Mouse (Mus musculus): ENCODE measurements at regions not wholly inside any gene's neighbourhood (a gene's known extent, or its start where the extent isn't known, plus 50 kb on each side); places are given as distances from the start of the nearest gene placed in this dataset.

DNA sequence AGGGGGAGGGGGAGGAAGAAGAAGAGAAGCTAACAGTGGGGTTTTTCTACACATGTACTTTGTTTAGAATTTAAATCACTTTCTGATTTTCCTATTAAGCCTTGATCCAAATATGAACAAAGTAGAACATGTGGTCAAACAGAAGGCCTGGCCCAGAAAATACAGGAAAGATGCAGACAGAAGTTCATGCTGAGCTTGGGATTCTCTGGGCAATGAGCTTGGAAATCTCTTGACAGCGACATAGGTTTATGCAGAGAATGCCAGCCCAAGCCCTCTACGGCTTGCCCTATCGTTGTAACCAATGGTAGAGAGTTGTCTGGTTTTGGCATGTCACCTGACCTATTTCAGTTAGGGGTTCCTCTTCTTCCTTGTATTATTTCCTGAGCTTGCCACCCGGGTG is 141.0 kb upstream of the Spdye4c start:
- H3K9ac ChIP-seq (ENCODE audit: low read depth, low read length), result no peak overlapping the region
- no peaks in the 10 kb centered on the region for H3K36me3 ChIP-seq (ENCODE audit: insufficient read depth, low read length)
- H3K27me3 ChIP-seq (ENCODE audit: insufficient read depth, low read length), result no peaks in the 10 kb centered on the region
- WGBS, result 88% methylated on average over 4 of the region's 4 CpGs
- no peak overlapping the region for H3K27ac ChIP-seq
- H3K9me3 ChIP-seq (replicated peaks; ENCODE audit: low read length), result no peaks in the 10 kb centered on the region
- DNase-seq (ENCODE audit: low spot score), result no peak
- no peaks in the 10 kb centered on the region for H3K4me1 ChIP-seq (replicated peaks; ENCODE audit: insufficient read depth, low read length)
- no peak for TF ChIP-seq CTCF (IDR thresholded peaks at IDR 0.05; ENCODE audit: low read depth)
- no peak overlapping the region for H3K4me3 ChIP-seq (replicated peaks; ENCODE audit: low read depth, low read length)
- no peak overlapping the region for H3K4me2 ChIP-seq (ENCODE audit: low read length)
- ATAC-seq (replicated peaks; ENCODE audit: low FRiP score, low read depth), result no peak

DNA sequence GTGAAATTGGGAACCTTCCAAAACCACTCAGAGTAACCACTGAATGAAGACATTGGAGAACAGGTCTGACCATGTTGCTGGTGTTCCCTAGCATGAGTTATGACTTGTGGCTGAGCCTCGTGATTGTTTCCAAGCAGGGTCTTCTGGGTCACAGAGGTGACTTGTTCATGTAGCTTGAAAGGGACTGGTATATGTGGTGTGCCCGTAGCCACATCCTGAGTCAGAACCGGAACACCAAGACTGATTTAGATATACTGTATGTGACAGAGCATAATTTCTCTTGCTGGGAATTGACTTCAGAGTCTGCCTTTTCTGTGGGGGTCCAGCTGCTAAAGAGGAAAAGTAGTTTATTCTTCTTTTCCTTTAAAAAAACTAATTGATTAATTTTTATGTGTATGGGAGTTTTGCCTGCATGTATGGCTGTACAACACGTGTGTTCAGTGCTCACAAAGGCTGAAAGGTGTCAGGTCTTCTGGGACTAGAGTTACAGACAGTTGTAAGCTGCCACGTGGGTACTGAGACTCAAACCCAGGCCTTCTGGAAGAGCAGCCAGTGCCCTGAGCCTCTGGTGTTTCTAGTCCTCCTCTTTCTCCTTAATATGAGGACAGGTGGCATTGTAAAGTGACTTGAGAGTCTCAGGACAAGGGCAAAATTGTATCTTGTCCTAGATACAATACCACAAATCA is 139.3 kb upstream of the Spdye4c start:
- Histone ChIP-seq H3K9ac (ENCODE audit: low read depth, low read length) (no peak overlapping the region), H3K27me3 (ENCODE audit: insufficient read depth, low read length) (no peaks in the 10 kb centered on the region), H3K4me1 (replicated peaks; ENCODE audit: insufficient read depth, low read length) (no peaks in the 10 kb centered on the region), H3K36me3 (ENCODE audit: insufficient read depth, low read length) (no peaks in the 10 kb centered on the region), H3K27ac (no peak overlapping the region), H3K4me2 (ENCODE audit: low read length) (no peak overlapping the region), H3K4me3 (replicated peaks; ENCODE audit: low read depth, low read length) (no peak overlapping the region), H3K9me3 (replicated peaks; ENCODE audit: low read length) (no peaks in the 10 kb centered on the region)
- no peak for TF ChIP-seq CTCF (IDR thresholded peaks at IDR 0.05; ENCODE audit: low read depth)
- WGBS, result 49% methylated on average over 5 of the region's 5 CpGs
- DNase-seq (ENCODE audit: low spot score) (no peak), ATAC-seq (replicated peaks; ENCODE audit: low FRiP score, low read depth) (no peak)

DNA sequence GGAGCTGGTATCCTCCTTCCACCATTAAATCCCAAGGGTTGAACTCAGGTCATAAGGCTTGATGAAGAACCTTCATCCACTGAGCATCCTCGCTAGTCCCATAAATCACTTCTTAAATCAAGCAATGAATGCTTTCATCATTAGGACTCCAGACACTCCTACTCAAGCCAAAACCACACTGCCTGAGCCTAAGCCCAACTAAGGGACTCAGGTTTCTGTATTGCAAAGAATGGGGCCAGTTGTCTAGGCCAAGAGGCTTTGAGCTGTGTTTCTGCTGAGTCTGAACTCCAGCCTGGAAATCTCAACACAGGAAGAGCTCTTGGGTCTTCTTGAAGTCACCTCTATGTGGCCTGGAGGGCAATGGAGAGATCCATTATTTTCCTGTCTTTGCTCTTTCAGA is 138.4 kb upstream of the Spdye4c start:
- Histone ChIP-seq H3K27me3 (ENCODE audit: insufficient read depth, low read length) (no peaks in the 10 kb centered on the region), H3K27ac (no peak overlapping the region), H3K4me3 (replicated peaks; ENCODE audit: low read depth, low read length) (no peak overlapping the region), H3K4me1 (replicated peaks; ENCODE audit: insufficient read depth, low read length) (no peaks in the 10 kb centered on the region), H3K9ac (ENCODE audit: low read depth, low read length) (no peak overlapping the region), H3K4me2 (ENCODE audit: low read length) (no peak overlapping the region), H3K9me3 (replicated peaks; ENCODE audit: low read length) (no peaks in the 10 kb centered on the region), H3K36me3 (ENCODE audit: insufficient read depth, low read length) (no peaks in the 10 kb centered on the region)
- ATAC-seq (replicated peaks; ENCODE audit: low FRiP score, low read depth) (no peak), DNase-seq (ENCODE audit: low spot score) (no peak)
- TF ChIP-seq CTCF (IDR thresholded peaks at IDR 0.05; ENCODE audit: low read depth), result no peak
- WGBS, result 64% methylated on average over 1 of the region's 1 CpGs

DNA sequence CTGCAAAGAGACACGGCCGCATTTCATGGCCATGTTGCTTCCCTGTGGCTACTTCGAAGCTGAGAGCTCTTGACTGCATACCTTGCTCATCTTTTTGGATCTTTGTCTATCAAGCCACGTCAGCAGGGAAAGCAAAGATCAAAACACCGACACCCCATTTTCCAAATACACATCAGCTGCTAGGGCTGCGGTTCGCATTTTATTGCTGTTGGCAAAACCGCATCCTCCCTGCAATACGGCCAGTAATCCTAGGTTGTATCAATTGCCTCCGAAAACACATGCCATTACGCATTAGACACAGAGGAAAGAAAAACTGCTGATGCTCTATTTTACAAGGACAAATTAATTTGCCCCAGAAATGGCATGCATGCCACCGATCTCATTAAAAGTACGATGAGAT is 136.5 kb upstream of the Spdye4c start:
- DNase-seq (ENCODE audit: low spot score) (no peak), ATAC-seq (replicated peaks; ENCODE audit: low FRiP score, low read depth) (no peak)
- H3K36me3 ChIP-seq (ENCODE audit: insufficient read depth, low read length), result no peaks in the 10 kb centered on the region
- H3K9me3 ChIP-seq (replicated peaks; ENCODE audit: low read length), result no peaks in the 10 kb centered on the region
- 84% methylated on average over 13 of the region's 13 CpGs for WGBS
- no peaks in the 10 kb centered on the region for H3K27me3 ChIP-seq (ENCODE audit: insufficient read depth, low read length)
- no peak for TF ChIP-seq CTCF (IDR thresholded peaks at IDR 0.05; ENCODE audit: low read depth)
- no peaks in the 10 kb centered on the region for H3K4me1 ChIP-seq (replicated peaks; ENCODE audit: insufficient read depth, low read length)
- no peak overlapping the region for H3K27ac ChIP-seq
- H3K4me3 ChIP-seq (replicated peaks; ENCODE audit: low read depth, low read length), result no peak overlapping the region
- no peak overlapping the region for H3K9ac ChIP-seq (ENCODE audit: low read depth, low read length)
- H3K4me2 ChIP-seq (ENCODE audit: low read length), result no peak overlapping the region

DNA sequence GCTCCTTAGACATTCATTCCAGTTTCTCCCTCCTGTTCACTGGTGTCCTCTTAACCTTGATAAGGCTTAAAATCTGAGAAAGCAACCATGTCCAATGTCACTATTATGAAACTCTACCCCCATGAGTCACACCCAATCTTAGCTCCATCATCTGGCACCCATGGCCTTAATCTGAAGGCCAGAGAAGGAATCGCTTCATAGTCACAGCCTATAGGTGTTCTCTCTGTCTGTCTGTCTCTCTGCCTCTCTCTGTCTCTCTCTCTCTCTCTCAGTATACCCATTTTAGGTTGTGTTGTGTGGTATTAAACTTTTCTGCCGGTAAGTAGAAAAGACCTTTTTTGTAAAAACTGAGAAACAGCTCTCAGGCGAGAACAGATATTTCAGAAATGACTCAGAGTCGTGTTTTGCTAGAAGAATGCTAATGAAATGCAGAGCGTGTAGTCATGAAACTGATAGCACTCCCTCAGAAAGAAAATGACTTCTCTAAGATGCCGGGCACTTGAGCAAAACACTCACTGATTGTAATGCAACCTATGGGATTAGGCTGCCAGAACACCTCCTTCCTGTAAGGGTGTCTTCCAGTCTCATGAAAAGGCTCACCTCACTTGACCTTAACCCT is 133.3 kb upstream of the Spdye4c start:
- no peak for TF ChIP-seq CTCF (IDR thresholded peaks at IDR 0.05; ENCODE audit: low read depth)
- Histone ChIP-seq H3K4me3 (replicated peaks; ENCODE audit: low read depth, low read length) (no peak overlapping the region), H3K9ac (ENCODE audit: low read depth, low read length) (no peak overlapping the region), H3K27me3 (ENCODE audit: insufficient read depth, low read length) (no peaks in the 10 kb centered on the region), H3K9me3 (replicated peaks; ENCODE audit: low read length) (no peaks in the 10 kb centered on the region), H3K27ac (no peak overlapping the region), H3K4me1 (replicated peaks; ENCODE audit: insufficient read depth, low read length) (no peaks in the 10 kb centered on the region), H3K36me3 (ENCODE audit: insufficient read depth, low read length) (no peaks in the 10 kb centered on the region), H3K4me2 (ENCODE audit: low read length) (no peak overlapping the region)
- WGBS, result 62% methylated on average over 6 of the region's 6 CpGs
- no peak for ATAC-seq (replicated peaks; ENCODE audit: low FRiP score, low read depth)
- no peak for DNase-seq (ENCODE audit: low spot score)

DNA sequence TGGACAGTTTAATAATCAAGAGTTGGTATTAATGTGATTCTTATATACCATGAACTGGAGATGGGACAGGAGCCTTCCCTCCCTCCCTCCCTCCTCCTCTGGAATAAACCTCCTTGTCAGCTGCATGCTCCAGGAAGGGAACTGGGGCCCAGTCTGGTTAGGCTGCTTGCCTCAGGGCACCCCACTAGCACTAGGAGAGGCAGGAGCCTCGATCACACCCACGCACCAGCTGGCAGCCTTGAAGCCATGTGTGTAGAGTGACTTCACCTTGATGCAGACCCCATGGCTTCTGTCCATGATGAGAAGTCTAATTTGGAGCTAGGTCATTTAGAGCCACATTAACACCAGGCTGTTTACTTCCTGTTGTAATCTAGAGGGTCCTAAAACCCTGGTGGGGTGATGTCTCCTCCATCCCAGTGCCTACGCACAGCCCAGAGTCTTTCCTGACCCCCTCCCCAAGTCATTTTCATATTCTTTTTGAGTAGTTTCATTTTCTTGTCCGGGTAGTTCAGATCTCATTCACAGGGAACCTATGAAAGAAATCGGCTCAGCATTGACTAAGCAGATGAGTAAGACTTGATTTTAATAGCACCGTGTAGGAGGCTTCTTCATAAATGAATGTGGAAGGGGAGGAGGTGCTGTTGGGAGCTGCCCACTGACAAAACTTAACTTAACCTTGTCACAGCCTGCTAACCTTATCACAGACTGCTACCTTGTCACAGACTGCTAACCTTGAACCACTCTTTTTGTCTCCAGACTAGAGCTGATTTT is 125.6 kb upstream of the Spdye4c start:
- no peak for TF ChIP-seq CTCF (IDR thresholded peaks at IDR 0.05; ENCODE audit: low read depth)
- 53% methylated on average over 6 of the region's 6 CpGs for WGBS
- no peak for ATAC-seq (replicated peaks; ENCODE audit: low FRiP score, low read depth)

More for the DNA sequence above, 125.6 kb upstream of the Spdye4c start:
- H3K4me2 ChIP-seq (ENCODE audit: low read length), result no peak overlapping the region
- no peak overlapping the region for H3K4me3 ChIP-seq (replicated peaks; ENCODE audit: low read depth, low read length)
- no peak overlapping the region for H3K27ac ChIP-seq
- H3K36me3 ChIP-seq (ENCODE audit: insufficient read depth, low read length), result no peaks in the 10 kb centered on the region
- H3K4me1 ChIP-seq (replicated peaks; ENCODE audit: insufficient read depth, low read length), result no peaks in the 10 kb centered on the region
- H3K27me3 ChIP-seq (ENCODE audit: insufficient read depth, low read length), result no peaks in the 10 kb centered on the region
- DNase-seq (ENCODE audit: low spot score), result no peak
- no peak overlapping the region for H3K9ac ChIP-seq (ENCODE audit: low read depth, low read length)
- no peaks in the 10 kb centered on the region for H3K9me3 ChIP-seq (replicated peaks; ENCODE audit: low read length)

Data from kidney, postnatal 0 days (tissue).